Mouse (Mus musculus): ENCODE data around the gene Dnah10. TPM values are rescaled to one million over a fixed set of nuclear protein-coding genes. Genes with fewer than 3 reads are reported as not detected.

The Dnah10 gene
- 0.02 and 0.06 TPM in 2 replicates for polyA plus RNA-seq (2012; rRNA removed)

DNA sequence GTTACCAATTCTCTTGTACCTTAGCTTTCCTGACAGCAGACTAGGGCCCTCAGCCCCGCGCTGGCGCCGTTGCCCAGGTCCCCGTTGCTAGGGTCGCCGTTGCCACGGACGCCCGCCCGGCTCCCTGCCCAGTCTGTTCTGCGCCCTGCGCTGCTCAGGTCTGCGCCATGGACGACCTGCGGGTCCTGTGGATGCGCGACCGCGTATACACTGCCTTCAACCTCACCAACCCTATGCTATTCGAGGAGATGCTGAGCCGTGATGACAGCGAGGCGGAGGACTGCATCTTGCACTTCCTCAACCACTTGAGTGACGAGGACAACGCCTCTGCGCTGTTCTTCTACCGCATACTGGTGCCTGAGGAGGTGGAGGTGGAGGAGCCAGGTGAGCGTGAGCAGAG is at the start of gene Dnah10:
Gene Dnah10 (plus strand): TSS at position 89 of the 400 bp plus-strand sequence.
- TF ChIP-seq CTCF (IDR thresholded peaks at IDR 0.05; ENCODE audit: extremely low read depth, insufficient read depth, insufficient read length, insufficient replicate concordance) (no peak), POLR2A (IDR thresholded peaks at IDR 0.05; ENCODE audit: low read depth, low read length) (no peak)
- Histone ChIP-seq H3K27me3 (ENCODE audit: control insufficient read depth, insufficient read depth, low read length) (no peaks in the 10 kb centered on the region), H3K27ac (ENCODE audit: insufficient read depth, low read length) (no peak within 1 kb of the TSS), H3K36me3 (ENCODE audit: control insufficient read depth, insufficient read depth, low read length) (peaks cover 15% of the 10 kb centered on the region), H3K4me3 (ENCODE audit: extremely low read depth, insufficient read depth, insufficient read length) (no peak within 1 kb of the TSS), H3K4me1 (ENCODE audit: control insufficient read depth, insufficient read depth, insufficient read length) (no peaks in the 10 kb centered on the region)
- 40% methylated on average over 29 of the region's 29 CpGs for WGBS
- DNase-seq (ENCODE audit: low read depth in 1 of 2, low spot score in 2 of 2): no peak

DNA sequence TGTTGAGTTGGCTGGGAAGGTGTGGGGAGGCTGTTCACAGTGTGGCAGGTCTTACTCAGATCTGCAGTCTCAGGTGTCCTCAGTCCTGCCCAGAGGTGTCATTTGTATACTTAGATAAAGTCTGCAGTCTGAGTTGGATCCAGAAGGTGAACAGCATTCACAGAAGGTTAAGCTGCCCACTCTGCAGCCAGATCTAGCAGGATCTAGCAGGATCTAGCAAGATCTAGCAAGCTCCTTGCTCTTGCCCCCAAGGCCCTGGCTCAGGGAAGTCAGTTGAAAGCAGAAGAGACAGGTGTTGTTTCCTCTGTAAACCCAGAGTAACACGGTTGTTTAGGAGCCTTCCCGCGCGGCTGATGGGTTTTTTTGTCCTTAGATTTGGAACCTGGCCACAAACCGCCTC is 11.1 kb upstream of the Dnah10 start:
- TF ChIP-seq POLR2A (IDR thresholded peaks at IDR 0.05; ENCODE audit: low read depth, low read length) (no peak), CTCF (IDR thresholded peaks at IDR 0.05; ENCODE audit: extremely low read depth, insufficient read depth, insufficient read length, insufficient replicate concordance) (no peak)
- 83% methylated on average over 5 of the region's 5 CpGs for WGBS
- Histone ChIP-seq H3K4me1 (ENCODE audit: control insufficient read depth, insufficient read depth, insufficient read length) (no peaks in the 10 kb centered on the region), H3K36me3 (ENCODE audit: control insufficient read depth, insufficient read depth, low read length) (peaks cover 42% of the 10 kb centered on the region), H3K27me3 (ENCODE audit: control insufficient read depth, insufficient read depth, low read length) (no peaks in the 10 kb centered on the region), H3K27ac (ENCODE audit: insufficient read depth, low read length) (no peak overlapping the region), H3K4me3 (ENCODE audit: extremely low read depth, insufficient read depth, insufficient read length) (no peak overlapping the region)
- no peak for DNase-seq (ENCODE audit: low read depth in 1 of 2, low spot score in 2 of 2)

DNA sequence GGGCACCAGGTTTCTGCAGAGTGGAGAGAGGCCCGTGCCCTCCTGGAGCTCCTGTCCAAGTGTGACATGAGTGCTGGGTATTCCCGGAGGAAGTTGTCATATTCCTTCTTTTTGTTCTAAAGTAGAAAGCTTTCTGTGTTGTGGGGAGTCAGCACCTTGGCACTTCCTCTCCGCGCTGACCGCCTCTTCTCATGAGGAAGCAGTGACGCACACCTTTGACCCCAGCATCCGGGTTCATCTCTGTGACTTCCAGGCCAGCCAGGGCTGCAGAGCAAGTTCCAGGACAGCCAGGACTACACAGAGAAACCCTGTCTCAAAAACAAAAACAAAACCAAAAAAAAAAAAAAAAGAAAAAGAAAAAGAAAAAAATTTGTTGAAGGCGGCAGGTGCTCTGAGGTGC is 9.8 kb upstream of the Dnah10 start:
- Histone ChIP-seq H3K4me3 (ENCODE audit: extremely low read depth, insufficient read depth, insufficient read length) (no peak overlapping the region), H3K27ac (ENCODE audit: insufficient read depth, low read length) (no peak overlapping the region; the same call in 1 of the 2 replicates), H3K27me3 (ENCODE audit: control insufficient read depth, insufficient read depth, low read length) (no peaks in the 10 kb centered on the region), H3K4me1 (ENCODE audit: control insufficient read depth, insufficient read depth, insufficient read length) (no peaks in the 10 kb centered on the region), H3K36me3 (ENCODE audit: control insufficient read depth, insufficient read depth, low read length) (peaks cover 55% of the 10 kb centered on the region)
- TF ChIP-seq POLR2A (IDR thresholded peaks at IDR 0.05; ENCODE audit: low read depth, low read length) (no peak), CTCF (IDR thresholded peaks at IDR 0.05; ENCODE audit: extremely low read depth, insufficient read depth, insufficient read length, insufficient replicate concordance) (no peak)
- WGBS: 88% methylated on average over 8 of the region's 8 CpGs
- DNase-seq (ENCODE audit: low read depth in 1 of 2, low spot score in 2 of 2): no peak

DNA sequence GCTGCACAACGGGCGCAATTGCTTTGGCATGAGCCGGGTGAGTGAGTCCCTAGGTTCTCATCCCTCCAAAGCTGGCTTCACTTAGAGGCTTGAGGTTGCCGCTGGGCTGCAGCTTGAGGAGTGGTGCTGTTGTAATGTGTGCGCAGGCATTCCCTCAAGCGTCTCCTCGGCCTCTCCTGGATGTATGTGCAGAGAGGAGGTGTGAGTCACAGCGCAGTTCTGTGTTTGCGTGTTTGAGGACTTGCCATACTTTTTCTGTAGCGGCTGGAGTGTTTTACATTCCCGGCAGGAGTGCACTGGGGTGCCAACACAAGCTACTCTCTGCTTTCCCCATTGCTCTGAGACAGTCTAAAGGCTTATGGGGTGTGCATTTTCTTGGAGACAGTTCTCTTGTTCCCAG is 6.9 kb upstream of the Dnah10 start:
- Histone ChIP-seq H3K4me1 (ENCODE audit: control insufficient read depth, insufficient read depth, insufficient read length) (no peaks in the 10 kb centered on the region), H3K27me3 (ENCODE audit: control insufficient read depth, insufficient read depth, low read length) (no peaks in the 10 kb centered on the region), H3K27ac (ENCODE audit: insufficient read depth, low read length) (no peak overlapping the region), H3K36me3 (ENCODE audit: control insufficient read depth, insufficient read depth, low read length) (peaks cover 52% of the 10 kb centered on the region), H3K4me3 (ENCODE audit: extremely low read depth, insufficient read depth, insufficient read length) (no peak overlapping the region)
- no peak for DNase-seq (ENCODE audit: low read depth in 1 of 2, low spot score in 2 of 2)
- WGBS: 93% methylated on average over 11 of the region's 11 CpGs
- TF ChIP-seq CTCF (IDR thresholded peaks at IDR 0.05; ENCODE audit: extremely low read depth, insufficient read depth, insufficient read length, insufficient replicate concordance) (no peak), POLR2A (IDR thresholded peaks at IDR 0.05; ENCODE audit: low read depth, low read length) (no peak)

DNA sequence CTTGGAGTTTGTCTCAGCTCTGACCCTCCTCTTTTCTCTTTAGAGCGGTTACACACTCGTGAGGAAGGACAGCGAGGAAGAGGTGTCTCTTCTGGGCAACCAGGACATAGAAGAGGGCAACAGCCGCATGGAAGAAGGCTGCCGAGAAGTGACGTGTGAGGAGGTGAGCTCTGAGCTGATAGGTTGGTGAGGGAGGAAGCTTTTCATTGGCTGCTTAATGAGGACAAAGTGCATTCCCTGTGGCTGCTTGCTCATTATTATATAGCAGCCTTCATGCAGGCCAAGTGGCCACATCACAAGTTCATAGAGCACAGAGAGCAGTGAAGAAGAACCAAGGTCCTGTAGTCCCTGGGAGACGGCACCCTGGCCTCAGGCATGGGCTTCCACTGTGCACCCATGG is 6.5 kb upstream of the Dnah10 start:
- Histone ChIP-seq H3K27me3 (ENCODE audit: control insufficient read depth, insufficient read depth, low read length) (no peaks in the 10 kb centered on the region), H3K27ac (ENCODE audit: insufficient read depth, low read length) (no peak overlapping the region), H3K4me1 (ENCODE audit: control insufficient read depth, insufficient read depth, insufficient read length) (no peaks in the 10 kb centered on the region), H3K36me3 (ENCODE audit: control insufficient read depth, insufficient read depth, low read length) (peaks cover 52% of the 10 kb centered on the region), H3K4me3 (ENCODE audit: extremely low read depth, insufficient read depth, insufficient read length) (no peak overlapping the region)
- 91% methylated on average over 7 of the region's 7 CpGs for WGBS
- no peak for TF ChIP-seq POLR2A (IDR thresholded peaks at IDR 0.05; ENCODE audit: low read depth, low read length)
- no peak for TF ChIP-seq CTCF (IDR thresholded peaks at IDR 0.05; ENCODE audit: extremely low read depth, insufficient read depth, insufficient read length, insufficient replicate concordance)
- DNase-seq (ENCODE audit: low read depth in 1 of 2, low spot score in 2 of 2): no peak

DNA sequence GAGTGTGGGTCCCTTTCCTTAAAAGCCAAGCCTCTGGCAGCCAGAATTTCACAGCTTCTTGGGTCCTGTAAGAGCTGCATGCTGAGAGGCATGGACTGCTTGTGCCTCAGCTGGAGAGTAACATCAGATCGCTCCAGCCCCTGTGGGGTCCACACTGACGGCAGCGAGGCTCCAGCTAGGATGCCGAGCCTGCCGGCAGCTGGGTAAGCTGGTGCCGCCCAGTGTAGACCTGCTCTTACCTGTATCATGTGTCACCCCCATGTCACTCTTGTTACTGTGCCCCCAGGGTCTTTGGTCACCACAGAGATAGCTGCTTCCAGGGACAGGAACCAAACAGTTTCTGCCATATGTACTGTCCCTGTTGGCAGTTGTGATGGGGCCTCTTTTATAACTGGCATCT is 1.8 kb upstream of the Dnah10 start:
- Histone ChIP-seq H3K36me3 (ENCODE audit: control insufficient read depth, insufficient read depth, low read length) (peaks cover 33% of the 10 kb centered on the region), H3K4me3 (ENCODE audit: extremely low read depth, insufficient read depth, insufficient read length) (no peak overlapping the region), H3K27ac (ENCODE audit: insufficient read depth, low read length) (no peak overlapping the region), H3K4me1 (ENCODE audit: control insufficient read depth, insufficient read depth, insufficient read length) (no peaks in the 10 kb centered on the region), H3K27me3 (ENCODE audit: control insufficient read depth, insufficient read depth, low read length) (no peaks in the 10 kb centered on the region)
- 96% methylated on average over 6 of the region's 6 CpGs for WGBS
- TF ChIP-seq CTCF (IDR thresholded peaks at IDR 0.05; ENCODE audit: extremely low read depth, insufficient read depth, insufficient read length, insufficient replicate concordance): no peak
- TF ChIP-seq POLR2A (IDR thresholded peaks at IDR 0.05; ENCODE audit: low read depth, low read length): no peak
- no peak for DNase-seq (ENCODE audit: low read depth in 1 of 2, low spot score in 2 of 2)

DNA sequence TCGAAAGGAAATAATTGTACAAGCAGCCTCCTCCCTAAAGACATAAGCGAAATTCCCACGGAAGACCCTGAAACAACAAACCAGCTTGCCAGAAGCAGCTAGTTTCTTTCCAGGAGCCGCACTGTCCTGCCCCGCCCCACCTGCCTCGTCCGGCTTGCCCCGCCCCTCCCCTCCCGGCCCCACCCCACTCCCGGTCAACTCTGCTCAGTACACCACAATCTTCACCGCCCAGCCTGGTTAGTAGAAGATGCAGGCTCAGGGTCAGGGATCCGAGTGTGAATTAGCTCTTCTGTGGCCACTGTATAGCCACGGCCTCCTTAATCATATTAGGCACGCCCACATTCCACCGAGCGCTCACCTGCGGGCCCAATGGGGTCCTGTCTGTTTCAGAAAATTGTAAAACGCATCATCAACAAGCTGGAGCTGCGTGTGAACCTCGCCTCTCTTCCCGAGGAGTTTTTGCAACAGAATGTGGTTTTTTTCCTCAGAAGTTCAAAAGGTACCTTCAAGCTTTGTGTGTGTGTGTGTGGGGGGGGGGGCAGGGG is 4.8 kb downstream of the Dnah10 start:
- Histone ChIP-seq H3K36me3 (ENCODE audit: control insufficient read depth, insufficient read depth, low read length) (no peaks in the 10 kb centered on the region), H3K4me3 (ENCODE audit: extremely low read depth, insufficient read depth, insufficient read length) (no peak overlapping the region), H3K27ac (ENCODE audit: insufficient read depth, low read length) (no peak overlapping the region), H3K4me1 (ENCODE audit: control insufficient read depth, insufficient read depth, insufficient read length) (no peaks in the 10 kb centered on the region), H3K27me3 (ENCODE audit: control insufficient read depth, insufficient read depth, low read length) (no peaks in the 10 kb centered on the region)
- DNase-seq (ENCODE audit: low read depth in 1 of 2, low spot score in 2 of 2): no peak
- TF ChIP-seq POLR2A (IDR thresholded peaks at IDR 0.05; ENCODE audit: low read depth, low read length): no peak
- no peak for TF ChIP-seq CTCF (IDR thresholded peaks at IDR 0.05; ENCODE audit: extremely low read depth, insufficient read depth, insufficient read length, insufficient replicate concordance)
- whole genome bisulfite sequencing: 8% methylated on average over 21 of the region's 21 CpGs
